Mouse (Mus musculus): ENCODE measurements around the gene Pla2g15. TPM values are rescaled to one million over a fixed set of nuclear protein-coding genes. Genes with fewer than 3 reads are reported as not detected.

Gene Pla2g15
- total RNA-seq (2021) = 10 to 100 TPM; 25.4 to 27.5 TPM

- intact Hi-C loops (cut with DNase I) = no loop called here
- DNase-seq (ENCODE audit: low spot score in 2 of 2) = peak; percentile 94 to 97
Measured at GRCm38 (mm10) chr8:106149801-106150652, at the start of gene Pla2g15. Gene Pla2g15, plus strand, starts transcription at chr8:106150399.

GRCm38 (mm10) chr8:106102321-106102720 lies 47.9 kb upstream of the Pla2g15 start:
- intact Hi-C loops (cut with DNase I) = no loop called here
- DNase-seq (ENCODE audit: low spot score in 2 of 2) = no peak

GRCm38 (mm10) chr8:106103888-106104287 lies 46.3 kb upstream of the Pla2g15 start:
- DNase-seq (ENCODE audit: low spot score in 2 of 2) = no peak
- intact Hi-C loops (cut with DNase I) = no loop called here

- intact Hi-C loops (cut with DNase I) = no loop called here
- no peak for DNase-seq (ENCODE audit: low spot score in 2 of 2)
Measured at GRCm38 (mm10) chr8:106106193-106106592, 44.0 kb upstream of the Pla2g15 start.

GRCm38 (mm10) chr8:106108080-106108479 lies 42.1 kb upstream of the Pla2g15 start:
- intact Hi-C loops (cut with DNase I) = loop anchor here (1.0 kb wide), 1 partner anchor 9 kb away; no protein-coding TSS in a partner anchor
- no peak for DNase-seq (ENCODE audit: low spot score in 2 of 2)

- intact Hi-C loops (cut with DNase I) = loop anchor here (1.0 kb wide), 1 partner anchor 9 kb away; no protein-coding TSS in a partner anchor
- no peak for DNase-seq (ENCODE audit: low spot score in 2 of 2)
Measured at GRCm38 (mm10) chr8:106108729-106109128, 41.5 kb upstream of the Pla2g15 start.

- no peak for DNase-seq (ENCODE audit: low spot score in 2 of 2)
Measured at GRCm38 (mm10) chr8:106112041-106112440, 38.2 kb upstream of the Pla2g15 start.

GRCm38 (mm10) chr8:106112514-106112913 lies 37.7 kb upstream of the Pla2g15 start:
- no peak for DNase-seq (ENCODE audit: low spot score in 2 of 2)
- intact Hi-C loops (cut with DNase I) = no loop called here

More at GRCm38 (mm10) chr8:106112041-106112440, 38.2 kb upstream of the Pla2g15 start:
- intact Hi-C loops (cut with DNase I) = no loop called here

- DNase-seq (ENCODE audit: low spot score in 2 of 2) = no peak
- intact Hi-C loops (cut with DNase I) = no loop called here
Measured at GRCm38 (mm10) chr8:106115897-106116296, 34.3 kb upstream of the Pla2g15 start.

GRCm38 (mm10) chr8:106123443-106123842 lies 26.8 kb upstream of the Pla2g15 start:
- DNase-seq (ENCODE audit: low spot score in 2 of 2) = no peak
- intact Hi-C loops (cut with DNase I) = no loop called here

GRCm38 (mm10) chr8:106126055-106126454 lies 24.1 kb upstream of the Pla2g15 start:
- intact Hi-C loops (cut with DNase I) = no loop called here
- no peak for DNase-seq (ENCODE audit: low spot score in 2 of 2)

GRCm38 (mm10) chr8:106127054-106127453 lies 23.1 kb upstream of the Pla2g15 start:
- DNase-seq (ENCODE audit: low spot score in 2 of 2) = no peak
- intact Hi-C loops (cut with DNase I) = no loop called here

GRCm38 (mm10) chr8:106127882-106128410 lies 22.3 kb upstream of the Pla2g15 start:
- intact Hi-C loops (cut with DNase I) = no loop called here
- no peak for DNase-seq (ENCODE audit: low spot score in 2 of 2)

- intact Hi-C loops (cut with DNase I) = no loop called here
- DNase-seq (ENCODE audit: low spot score in 2 of 2) = no peak
Measured at GRCm38 (mm10) chr8:106129232-106129930, 20.8 kb upstream of the Pla2g15 start.

- no peak for DNase-seq (ENCODE audit: low spot score in 2 of 2)
- intact Hi-C loops (cut with DNase I) = loop anchor here (10.0 kb wide), 1 partner anchor 275 kb away; no protein-coding TSS in a partner anchor
Measured at GRCm38 (mm10) chr8:106129997-106130396, 20.2 kb upstream of the Pla2g15 start.

- DNase-seq (ENCODE audit: low spot score in 2 of 2) = no peak
- intact Hi-C loops (cut with DNase I) = loop anchor here (10.0 kb wide), 1 partner anchor 274 kb away; no protein-coding TSS in a partner anchor
Measured at GRCm38 (mm10) chr8:106130505-106130904, 19.7 kb upstream of the Pla2g15 start.

- DNase-seq (ENCODE audit: low spot score in 2 of 2) = no peak
- intact Hi-C loops (cut with DNase I) = loop anchor here (10.0 kb wide), 1 partner anchor 274 kb away; no protein-coding TSS in a partner anchor
Measured at GRCm38 (mm10) chr8:106131021-106131420, 19.2 kb upstream of the Pla2g15 start.

GRCm38 (mm10) chr8:106131488-106132222 lies 18.5 kb upstream of the Pla2g15 start:
- intact Hi-C loops (cut with DNase I) = loop anchor here (10.0 kb wide), 1 partner anchor 273 kb away; no protein-coding TSS in a partner anchor
- no peak for DNase-seq (ENCODE audit: low spot score in 2 of 2)

- intact Hi-C loops (cut with DNase I) = loop anchor here (10.0 kb wide), 1 partner anchor 272 kb away; no protein-coding TSS in a partner anchor
- no peak for DNase-seq (ENCODE audit: low spot score in 2 of 2)
Measured at GRCm38 (mm10) chr8:106132356-106132755, 17.8 kb upstream of the Pla2g15 start.

Data from left cerebral cortex, postnatal 25 days (tissue).